Mouse (Mus musculus): Measurements from ENCODE around the gene Gm7579.
"Not testable (repeated sequence)": the region's sequence is repeated elsewhere in the genome, so short reads cannot be mapped to it uniquely, and the experiment has no call there.

Gm7579 gene

DNA sequence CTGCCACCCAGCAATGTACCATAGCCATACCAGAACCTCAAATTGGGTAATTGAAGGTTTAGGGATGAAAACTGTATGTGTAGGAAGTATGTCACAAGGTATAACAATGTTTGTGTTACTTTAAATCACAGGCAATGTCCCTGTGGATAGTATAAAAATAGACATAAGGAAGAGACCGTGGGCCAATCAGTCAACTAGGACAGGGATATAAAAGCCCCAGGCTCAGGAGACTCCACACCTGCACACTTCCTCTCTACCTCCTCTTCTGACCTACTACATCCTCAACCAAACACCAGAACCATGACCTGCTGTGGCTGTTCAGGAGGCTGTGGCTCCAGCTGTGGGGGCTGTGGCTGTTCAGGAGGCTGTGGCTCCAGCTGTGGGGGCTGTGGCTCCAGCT, at the start of gene Gm7579:
TSS of gene Gm7579 (plus strand) at position 301 of the 400 bp plus-strand sequence.
- no peak for DNase-seq (ENCODE audit: low spot score)

DNA sequence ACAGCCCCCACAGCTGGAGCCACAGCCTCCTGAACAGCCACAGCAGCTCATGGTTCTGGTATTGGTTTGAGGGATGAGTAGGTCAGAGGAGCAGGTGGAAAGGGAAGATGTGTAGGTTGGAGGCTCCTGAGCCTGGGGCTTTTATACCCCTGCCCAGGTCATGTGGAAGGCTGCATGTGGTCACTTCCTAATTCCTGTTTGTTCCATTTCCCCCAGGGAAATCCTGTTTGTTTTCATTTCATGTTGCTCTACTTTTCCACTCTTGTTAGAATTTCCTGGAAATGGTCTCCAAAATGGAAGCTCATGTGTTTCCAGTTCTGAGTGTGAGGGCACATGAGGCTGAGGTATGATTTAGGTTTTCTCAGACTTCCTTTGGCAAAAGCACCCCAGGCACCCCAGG, 46.0 kb upstream of the Gm7579 start, which contains the start of gene Gm4553:
TSS of gene Gm4553 (minus strand) at position 101 of the 400 bp plus-strand sequence.
- not testable (repeated sequence) for DNase-seq (ENCODE audit: low spot score)

DNA sequence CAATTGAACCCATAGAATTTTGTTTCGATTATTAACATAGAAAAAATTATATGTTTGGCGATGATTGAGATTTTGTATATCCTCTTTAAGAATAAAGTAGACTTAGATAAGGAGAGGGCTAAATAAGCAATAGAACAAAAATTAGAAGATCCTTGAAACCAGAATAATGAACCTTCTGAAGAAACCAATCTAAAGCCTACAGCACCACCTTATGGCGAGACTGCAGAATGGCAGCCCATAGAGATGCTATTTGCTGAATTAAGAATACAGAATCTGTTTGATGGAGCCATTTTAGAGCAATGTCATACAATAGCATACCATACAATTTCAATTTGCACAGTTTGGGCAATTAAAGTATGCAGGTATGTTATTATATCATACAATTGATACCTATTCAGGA, 41.8 kb upstream of the Gm7579 start:
- no peak for DNase-seq (ENCODE audit: low spot score)

DNA sequence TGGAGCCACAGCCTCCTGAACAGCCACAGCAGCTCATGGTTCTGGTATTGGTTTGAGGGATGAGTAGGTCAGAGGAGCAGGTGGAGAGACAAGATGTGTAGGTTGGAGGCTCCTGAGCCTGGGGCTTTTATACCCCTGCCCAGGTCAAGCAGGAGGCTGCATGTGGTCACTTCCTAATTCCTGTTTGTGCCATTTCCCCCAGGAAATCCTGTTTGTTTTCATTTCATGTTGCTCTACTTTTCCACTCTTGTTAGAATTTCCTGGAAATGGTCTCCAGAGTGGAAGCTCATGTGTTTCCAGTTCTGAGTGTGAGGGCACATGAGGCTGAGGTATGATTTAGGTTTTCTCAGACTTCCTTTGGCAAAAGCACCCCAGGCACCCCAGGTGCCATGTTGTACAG, 35.8 kb upstream of the Gm7579 start, which contains the start of gene Krtap5-2:
TSS of gene Krtap5-2 (minus strand) at position 101 of the 400 bp plus-strand sequence.
- not testable (repeated sequence) for DNase-seq (ENCODE audit: low spot score)

DNA sequence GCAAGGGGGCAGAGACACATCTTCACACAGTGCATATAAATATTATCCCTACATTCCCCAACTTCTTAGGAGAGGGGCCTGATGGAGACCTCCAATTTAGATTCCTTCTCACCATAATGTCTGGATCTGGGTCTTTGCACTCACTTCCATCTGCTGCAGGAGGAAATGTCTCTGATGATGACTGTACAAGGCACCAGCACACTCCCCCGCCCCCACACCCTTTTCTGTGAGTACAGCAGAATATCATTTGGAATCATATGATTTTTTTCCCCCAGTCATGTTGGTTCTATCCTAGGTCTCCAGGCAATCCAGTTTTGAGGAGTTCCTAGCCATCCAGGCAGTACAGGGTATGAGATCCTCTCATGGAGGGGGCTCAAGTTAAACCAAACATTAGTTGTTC, 33.0 kb upstream of the Gm7579 start:
- no peak for DNase-seq (ENCODE audit: low spot score)

DNA sequence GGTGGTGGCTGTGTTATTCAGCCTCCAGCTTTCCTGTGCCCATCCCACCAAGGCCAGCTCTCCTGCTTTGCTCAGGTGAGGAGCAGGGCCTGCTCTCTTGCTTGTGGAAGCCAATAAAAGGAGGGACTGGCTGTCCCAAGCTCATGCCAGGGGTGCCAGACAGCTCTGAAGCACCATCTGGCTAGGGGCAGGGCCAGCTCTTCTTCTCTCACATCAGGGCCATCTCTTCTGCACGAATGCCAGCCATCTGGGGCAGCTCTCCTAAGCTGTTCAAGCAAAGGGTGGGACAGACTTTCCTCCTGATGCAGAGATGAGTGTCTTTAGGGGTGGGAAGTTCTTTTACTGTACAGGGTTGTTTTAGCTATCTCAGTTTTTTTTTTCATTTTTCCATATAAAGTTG, 30.6 kb upstream of the Gm7579 start:
- DNase-seq (ENCODE audit: low spot score): no peak

DNA sequence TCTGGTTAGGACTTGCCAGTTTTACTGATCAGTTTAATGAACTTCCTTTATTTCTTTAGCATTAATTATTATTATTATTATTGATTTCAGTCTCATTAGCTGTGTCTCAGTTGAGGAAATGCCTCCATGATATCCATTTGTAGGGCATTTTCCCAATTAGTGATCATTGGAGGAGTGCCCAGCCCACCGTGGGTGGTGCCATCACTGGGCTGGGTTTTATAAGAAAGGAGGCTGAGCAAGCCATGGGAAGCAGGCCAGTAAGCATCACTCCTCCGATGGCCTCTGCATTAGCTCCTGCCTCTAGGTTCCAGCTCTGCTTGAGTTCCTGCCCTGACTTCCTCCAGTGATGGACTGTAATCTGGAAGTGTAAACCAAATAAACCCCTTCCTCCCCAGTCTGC, 23.5 kb upstream of the Gm7579 start:
- DNase-seq (ENCODE audit: low spot score): no peak

DNA sequence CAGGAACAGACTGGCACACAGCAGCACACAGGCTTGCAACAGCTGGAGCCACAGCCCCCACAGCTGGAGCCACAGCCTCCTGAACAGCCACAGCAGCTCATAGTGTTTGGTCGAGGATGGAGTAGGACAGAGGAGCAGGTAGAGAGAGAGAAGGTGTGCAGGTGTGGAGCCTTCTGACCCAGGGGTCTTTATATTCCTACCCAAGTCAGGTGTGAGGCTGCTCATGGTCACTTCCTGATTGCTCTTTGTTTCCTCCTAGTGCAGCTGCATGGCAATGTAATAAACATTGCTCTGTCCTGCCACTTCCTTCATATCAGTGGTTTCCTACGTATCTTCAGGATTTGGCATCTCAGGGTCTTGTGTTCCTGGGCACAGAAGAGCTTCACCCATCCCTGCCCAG, 21.4 kb upstream of the Gm7579 start, which contains the start of gene Gm10153:
TSS of gene Gm10153 (minus strand) at position 101 of the 400 bp plus-strand sequence.
- no peak for DNase-seq (ENCODE audit: low spot score)

DNA sequence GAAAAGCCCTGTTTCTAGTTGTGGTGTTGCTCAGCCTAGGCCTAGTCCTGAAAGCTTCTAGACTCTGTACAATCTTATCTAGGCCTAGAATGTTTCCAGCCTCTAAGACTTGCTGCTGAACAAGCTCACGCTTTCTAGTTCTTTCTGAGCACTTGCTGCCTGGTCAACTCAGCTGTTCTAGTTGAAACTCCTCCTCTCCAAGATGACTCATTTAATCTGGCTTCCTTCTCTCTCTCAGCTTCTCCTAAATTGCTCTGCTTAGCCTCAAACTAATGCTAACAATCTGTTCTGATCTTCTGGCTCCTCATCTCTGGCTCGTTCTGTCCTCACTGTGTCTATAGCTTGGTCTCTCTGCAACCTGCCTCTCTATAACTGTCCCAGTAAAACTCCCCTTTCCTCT, 12.9 kb upstream of the Gm7579 start:
- no peak for DNase-seq (ENCODE audit: low spot score)

DNA sequence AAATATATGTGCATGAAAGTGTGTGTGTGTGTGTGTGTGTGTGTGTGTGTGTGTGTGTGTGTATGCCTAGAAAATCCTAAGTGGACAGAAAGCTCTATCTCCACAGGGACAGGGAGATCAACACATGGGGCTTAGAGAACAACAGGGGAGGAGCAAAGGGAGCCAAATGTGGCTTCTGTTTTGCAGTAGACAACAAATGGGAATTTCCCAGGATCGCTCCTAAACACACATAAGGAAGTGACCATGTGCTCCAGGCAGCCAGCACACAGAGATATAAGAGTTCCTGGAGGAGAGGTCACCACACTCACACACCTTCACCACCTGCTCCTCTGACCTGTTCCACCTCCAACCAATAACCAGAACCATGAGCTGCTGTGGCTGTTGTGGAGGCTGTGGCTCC, 10.6 kb upstream of the Gm7579 start, which contains the start of gene Krtap5-3:
TSS of gene Krtap5-3 (plus strand) at position 301 of the 400 bp plus-strand sequence.
- DNase-seq (ENCODE audit: low spot score): no peak

DNA sequence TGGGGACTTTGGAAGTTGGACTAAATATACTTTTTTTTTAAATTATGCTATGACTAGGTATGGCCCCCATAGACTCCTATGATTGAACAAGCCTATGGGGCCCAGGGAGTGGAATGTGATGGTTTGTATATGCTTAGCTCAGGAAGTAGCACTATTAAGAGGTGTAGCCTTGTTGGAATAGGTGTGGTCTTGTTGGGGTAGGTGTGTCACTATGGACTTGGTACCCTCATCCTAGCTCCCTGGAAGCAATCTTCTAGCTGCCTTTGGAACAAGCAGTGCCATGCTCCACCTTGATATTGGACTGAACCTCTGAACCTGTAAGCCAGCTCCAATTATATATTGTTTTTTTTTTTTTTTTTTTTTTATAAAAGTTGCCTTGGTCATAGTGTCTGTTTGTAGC, 6.2 kb upstream of the Gm7579 start:
- DNase-seq (ENCODE audit: low spot score): no peak

DNA sequence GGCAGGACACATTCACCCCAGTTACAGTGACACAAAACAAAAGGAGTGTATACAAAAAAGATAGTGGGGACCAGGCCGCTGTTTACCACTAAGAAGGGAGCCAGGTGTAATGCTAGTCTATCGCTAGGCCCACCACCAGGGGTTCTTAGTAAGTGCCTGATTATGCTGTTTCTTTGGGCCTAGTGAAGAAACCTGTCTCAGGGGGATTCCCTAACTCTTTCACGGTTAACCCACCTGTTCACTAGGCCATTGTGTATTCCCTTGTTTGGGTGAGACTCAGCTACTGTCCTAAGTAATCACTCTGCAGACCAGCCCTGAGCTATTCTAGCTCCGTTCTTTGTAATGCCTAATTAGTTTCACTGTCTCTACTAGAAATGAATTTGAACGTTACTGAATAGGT, 4.8 kb upstream of the Gm7579 start:
- not testable (repeated sequence) for DNase-seq (ENCODE audit: low spot score)

DNA sequence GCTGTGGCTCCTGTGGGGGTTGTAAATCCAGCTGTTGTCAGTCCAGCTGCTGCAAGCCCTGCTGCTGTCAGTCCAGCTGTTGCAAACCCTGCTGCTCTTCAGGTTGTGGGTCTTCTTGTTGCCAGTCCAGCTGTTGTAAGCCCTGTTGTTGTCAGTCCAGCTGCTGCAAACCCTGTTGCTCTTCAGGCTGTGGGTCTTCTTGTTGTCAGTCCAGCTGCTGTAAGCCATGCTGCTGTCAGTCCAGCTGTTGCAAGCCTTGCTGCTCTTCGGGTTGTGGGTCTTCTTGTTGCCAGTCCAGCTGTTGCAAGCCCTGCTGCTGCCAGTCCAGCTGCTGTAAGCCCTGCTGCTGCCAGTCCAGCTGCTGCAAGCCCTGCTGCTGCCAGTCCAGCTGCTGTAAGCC, 477 bp downstream of the Gm7579 start:
- DNase-seq (ENCODE audit: low spot score): not testable (repeated sequence)

DNA sequence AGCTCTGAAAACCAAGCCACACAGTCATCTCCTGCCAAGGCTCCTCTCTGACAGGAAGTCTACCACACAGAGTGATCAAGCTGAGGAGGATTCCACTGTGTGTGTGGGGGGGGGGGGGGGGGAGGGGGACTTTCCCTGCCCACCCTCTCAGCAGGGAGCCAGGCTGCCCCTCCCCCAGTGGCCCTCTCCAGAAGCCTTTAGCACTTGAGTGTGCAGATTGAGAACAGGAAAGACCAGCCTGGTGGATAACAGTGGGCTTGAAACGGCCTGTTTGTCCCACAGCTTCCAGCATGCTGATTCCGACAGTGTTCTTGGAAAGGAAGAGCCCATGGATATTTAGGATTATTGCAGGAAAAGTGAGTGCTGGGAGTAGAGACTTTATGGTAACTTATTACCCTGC, 12.9 kb downstream of the Gm7579 start:
- DNase-seq (ENCODE audit: low spot score): no peak

DNA sequence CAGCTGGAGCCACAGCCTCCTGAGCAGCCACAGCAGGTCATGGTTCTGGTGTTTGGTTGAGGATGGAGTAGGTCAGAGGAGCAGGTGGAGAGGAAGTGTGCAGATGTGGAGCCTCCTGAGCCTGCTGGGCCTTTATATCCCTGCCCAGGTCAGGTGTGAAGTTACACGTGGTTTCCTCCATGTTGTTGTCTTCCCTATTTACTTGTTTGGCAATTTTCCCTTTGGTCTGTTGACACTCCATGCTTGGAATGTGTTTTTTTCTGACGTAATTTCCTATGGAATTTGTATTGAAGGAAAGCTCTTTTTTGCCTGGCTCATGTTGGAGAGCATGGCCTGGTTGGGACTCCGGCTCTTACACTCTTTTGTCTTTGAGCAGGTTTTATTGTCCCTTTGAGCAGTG, 18.2 kb downstream of the Gm7579 start, which contains the start of gene Krtap5-5:
TSS of gene Krtap5-5 (minus strand) at position 101 of the 400 bp plus-strand sequence.
- DNase-seq (ENCODE audit: low spot score): not testable (repeated sequence)

DNA sequence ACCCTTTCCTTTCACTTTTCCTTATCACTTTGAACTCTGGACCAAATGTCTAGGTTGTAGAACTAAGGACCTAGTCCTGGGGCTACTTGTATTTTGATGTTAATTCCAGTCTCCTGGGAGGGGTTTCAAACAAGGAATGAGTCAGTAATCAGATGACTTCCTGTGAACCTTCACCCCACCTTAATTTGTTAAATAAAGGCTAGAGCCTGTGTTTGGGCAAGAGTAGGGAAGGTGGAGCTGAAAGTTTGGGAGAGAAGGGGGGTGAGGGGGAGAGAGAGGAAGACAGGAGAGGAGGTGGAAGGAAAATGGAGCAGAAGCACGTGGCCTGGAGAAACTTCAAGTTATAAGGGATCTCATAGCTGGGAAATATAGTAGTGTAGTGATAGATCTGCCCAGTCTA, 19.9 kb downstream of the Gm7579 start:
- DNase-seq (ENCODE audit: low spot score): no peak

DNA sequence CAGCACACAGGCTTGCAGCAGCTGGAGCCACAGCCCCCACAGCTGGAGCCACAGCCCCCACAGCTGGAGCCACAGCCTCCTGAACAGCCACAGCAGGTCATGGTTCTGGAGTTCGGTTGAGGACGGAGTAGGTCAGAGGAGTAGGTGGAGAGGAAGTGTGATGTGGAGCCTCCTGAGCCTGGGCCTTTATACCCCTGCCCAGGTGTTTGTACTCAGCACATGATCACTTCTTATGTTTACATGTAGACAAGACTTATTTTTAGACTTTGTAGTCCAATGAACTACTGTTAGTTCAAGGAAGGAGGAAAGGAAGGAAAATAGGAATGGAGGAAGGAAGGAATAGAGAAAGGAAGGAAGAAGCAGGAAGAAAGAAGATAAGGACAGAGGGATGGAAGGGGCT, 29.3 kb downstream of the Gm7579 start, which contains the start of gene Gm40460:
TSS of gene Gm40460 (minus strand) at position 101 of the 400 bp plus-strand sequence.
- no peak for DNase-seq (ENCODE audit: low spot score)

DNA sequence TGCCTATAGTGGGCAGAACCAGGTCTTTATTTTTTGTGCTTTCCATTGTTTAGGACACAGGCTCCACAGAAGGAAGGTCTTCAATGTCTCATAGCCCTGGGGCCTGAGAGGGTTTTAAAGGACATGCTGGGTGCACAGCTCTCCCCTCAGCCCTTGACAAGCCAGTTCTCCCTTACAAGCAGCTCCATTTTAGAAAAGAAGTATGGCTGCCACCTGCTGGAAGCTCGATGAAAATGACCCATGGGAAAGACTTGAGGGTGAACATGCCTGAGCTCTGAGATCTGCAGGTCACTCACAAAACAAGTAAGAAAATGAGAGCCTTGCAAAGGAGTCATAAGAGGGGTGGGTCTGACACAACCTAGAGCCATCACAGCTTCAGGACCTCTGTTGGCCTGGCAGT, 38.2 kb downstream of the Gm7579 start:
- peak; percentile 15 for DNase-seq (ENCODE audit: low spot score)

DNA sequence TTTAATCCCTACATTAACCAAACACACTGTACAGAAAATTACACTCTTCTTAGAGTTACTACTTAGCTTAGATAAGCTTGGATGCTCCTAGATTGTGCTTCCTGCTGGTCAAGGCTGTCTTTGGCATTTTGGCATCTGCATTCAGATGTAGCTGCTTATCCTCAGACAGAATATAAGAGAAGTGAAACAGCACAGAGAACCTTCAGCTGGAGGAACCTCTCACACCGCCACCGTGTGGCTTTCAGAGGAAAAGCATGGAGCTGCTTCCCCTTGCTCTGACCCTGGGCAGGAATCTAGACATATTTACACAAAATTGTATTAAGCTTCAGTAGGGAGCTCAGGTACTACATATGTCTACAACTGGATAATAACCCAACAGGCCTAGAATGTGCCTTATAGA, 43.9 kb downstream of the Gm7579 start:
- peak; percentile 7 for DNase-seq (ENCODE audit: low spot score)

DNA sequence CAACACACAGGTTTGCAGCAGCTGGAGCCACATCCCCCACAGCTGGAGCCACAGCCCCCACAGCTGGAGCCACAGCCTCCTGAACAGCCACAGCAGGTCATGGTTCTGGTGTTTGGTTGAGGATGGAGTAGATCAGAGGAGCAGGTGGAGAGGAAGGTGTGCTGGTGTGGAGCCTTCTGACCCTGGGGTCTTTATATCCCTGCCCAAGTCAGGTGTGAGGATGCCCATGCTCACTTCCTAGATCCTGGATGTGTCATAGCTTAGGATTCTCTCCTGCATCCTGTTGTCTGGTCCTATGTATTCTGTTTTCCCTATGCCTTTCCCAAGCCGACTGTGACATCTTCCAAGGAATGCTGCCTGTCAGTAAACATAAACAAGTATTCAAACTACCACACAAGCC, 46.6 kb downstream of the Gm7579 start, which contains the start of gene Gm2431:
TSS of gene Gm2431 (minus strand) at position 101 of the 400 bp plus-strand sequence.
- not testable (repeated sequence) for DNase-seq (ENCODE audit: low spot score)

All from ovary, postnatal 14 days (tissue).